Mouse (Mus musculus) embryonic facial prominence, embryonic 10.5 days (tissue): ENCODE data around the gene Klhl5. TPM values are rescaled to one million over a fixed set of nuclear protein-coding genes. Genes with fewer than 3 reads are reported as not detected.

Experiments used
- DNase-seq: peaks from one replicate; pipeline ENCODE4 v3.0.0-alpha.2; 2017; ENCODE audit warnings: low spot score
- H3K27ac ChIP-seq: fragments of 300-500 bp; sonication (generic); replicated peaks from 2 replicates; pipeline ENCODE4 v1.5.1; 2016; ENCODE audit warnings: mild to moderate bottlenecking
- H3K27me3 ChIP-seq: fragments of 300-500 bp; sonication (generic); replicated peaks from 2 replicates; pipeline ENCODE4 v1.6.1; 2016; ENCODE audit warnings: low read depth, mild to moderate bottlenecking; ENCODE audit not compliant: poor library complexity, severe bottlenecking
- H3K36me3 ChIP-seq: fragments of 300-500 bp; sonication (generic); replicated peaks from 2 replicates; pipeline ENCODE4 v1.6.1; 2016; ENCODE audit warnings: mild to moderate bottlenecking, moderate library complexity
- H3K4me1 ChIP-seq: fragments of 300-500 bp; sonication (generic); 2 replicates; pipeline ENCODE4 v1.6.1; 2016
- H3K4me3 ChIP-seq: fragments of 300-500 bp; sonication (generic); 2 replicates; pipeline ENCODE4 v1.5.1; 2016; ENCODE audit warnings: mild to moderate bottlenecking, moderate library complexity
- H3K9me3 ChIP-seq: fragments of 300-500 bp; sonication (generic); 2 replicates; pipeline ENCODE4 v1.6.1; 2016; ENCODE audit warnings: mild to moderate bottlenecking
- WGBS: fragments of 180-500 bp; shearing (Covaris S2); methylation state at CpG from one replicate; pipeline ENCODE4 v1.1.7; 2016; 5-methylcytosine and 5-hydroxymethylcytosine counted together
- polyA plus RNA-seq: library from polyadenylated mRNA; unstranded; fragments of >200 nt; fragmentation: Nextera tagmentation; extraction: Ambion mirVana; gene quantifications from 2 replicates; pipeline ENCODE4 v1.2.1, GENCODE M21; 2016

Klhl5 gene
- polyA plus RNA-seq, 1 experiment from 2014 or later: 10.4 TPM

DNA sequence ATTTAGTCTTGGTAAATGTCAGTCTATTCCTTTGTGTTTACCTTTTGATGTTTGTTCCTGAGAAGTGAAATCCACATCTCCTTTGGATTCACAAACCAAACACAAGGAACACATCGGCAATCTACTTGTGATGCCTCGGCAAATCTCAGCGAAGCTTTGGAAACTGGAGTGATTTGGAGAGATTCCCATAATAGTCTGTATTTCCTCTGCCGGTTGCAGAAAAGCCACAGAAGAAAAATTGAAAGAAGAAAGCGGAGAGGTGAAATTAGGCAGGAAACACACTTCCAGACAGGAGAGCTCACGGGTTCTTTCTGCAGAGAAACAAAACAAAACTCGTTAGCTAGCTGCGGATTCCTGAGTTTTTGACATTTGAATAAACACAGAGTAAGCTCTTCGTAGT is 27.5 kb upstream of the Klhl5 start:
- DNase-seq: no peak
- no peak overlapping the region for H3K27ac ChIP-seq
- H3K9me3 ChIP-seq: no peaks in the 10 kb centered on the region
- no peak overlapping the region for H3K4me3 ChIP-seq
- no peaks in the 10 kb centered on the region for H3K27me3 ChIP-seq
- no peaks in the 10 kb centered on the region for H3K4me1 ChIP-seq
- H3K36me3 ChIP-seq: no peaks in the 10 kb centered on the region
- WGBS: 73% methylated on average over 9 of the region's 9 CpGs

DNA sequence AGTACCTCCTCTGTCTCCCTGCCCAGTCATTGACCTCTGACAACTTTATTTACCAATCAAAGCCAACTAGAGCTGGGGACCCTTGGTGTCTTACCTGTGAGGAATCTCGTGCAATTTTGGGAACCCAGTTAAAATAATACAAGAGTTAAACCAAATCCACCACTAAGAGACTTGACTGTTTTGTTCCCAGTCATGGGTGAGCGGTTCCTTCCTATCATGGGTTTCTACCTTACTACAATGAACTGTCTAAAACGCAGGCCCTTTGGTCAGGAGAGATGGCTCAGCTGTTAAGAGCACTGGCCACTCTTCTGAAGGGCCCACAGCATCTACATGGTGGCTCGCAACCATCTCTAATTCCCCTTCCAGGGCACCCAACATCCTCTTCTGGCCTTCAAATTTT is 25.5 kb upstream of the Klhl5 start:
- no peaks in the 10 kb centered on the region for H3K27me3 ChIP-seq
- H3K9me3 ChIP-seq: no peaks in the 10 kb centered on the region
- H3K4me1 ChIP-seq: no peaks in the 10 kb centered on the region
- H3K4me3 ChIP-seq: no peak overlapping the region
- H3K27ac ChIP-seq: no peak overlapping the region
- no peak for DNase-seq
- H3K36me3 ChIP-seq: no peaks in the 10 kb centered on the region
- WGBS: 80% methylated on average over 4 of the region's 4 CpGs

DNA sequence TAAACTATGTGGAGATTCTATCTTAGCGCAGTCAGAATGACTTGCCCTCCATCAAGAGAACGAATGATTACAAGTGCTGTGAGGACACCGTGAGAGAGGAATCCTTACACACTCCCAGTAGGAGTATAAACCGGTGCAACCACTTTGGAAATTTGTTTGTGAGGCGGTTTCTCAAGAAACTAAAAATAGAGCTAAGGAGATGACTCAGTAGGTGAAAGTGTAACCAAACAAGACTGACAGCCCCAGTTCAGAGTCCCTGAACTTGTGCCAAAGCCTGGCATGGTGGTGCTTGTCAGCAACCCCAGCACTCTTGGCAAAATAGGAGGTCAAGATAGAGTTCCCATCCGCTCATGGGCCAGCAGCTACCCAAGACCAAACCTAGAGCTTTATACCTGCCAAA is 20.8 kb upstream of the Klhl5 start:
- WGBS: 89% methylated on average over 6 of the region's 6 CpGs
- no peaks in the 10 kb centered on the region for H3K36me3 ChIP-seq
- H3K27me3 ChIP-seq: no peaks in the 10 kb centered on the region
- no peak for DNase-seq
- no peaks in the 10 kb centered on the region for H3K9me3 ChIP-seq
- H3K4me1 ChIP-seq: no peaks in the 10 kb centered on the region
- no peak overlapping the region for H3K4me3 ChIP-seq
- H3K27ac ChIP-seq: no peak overlapping the region

DNA sequence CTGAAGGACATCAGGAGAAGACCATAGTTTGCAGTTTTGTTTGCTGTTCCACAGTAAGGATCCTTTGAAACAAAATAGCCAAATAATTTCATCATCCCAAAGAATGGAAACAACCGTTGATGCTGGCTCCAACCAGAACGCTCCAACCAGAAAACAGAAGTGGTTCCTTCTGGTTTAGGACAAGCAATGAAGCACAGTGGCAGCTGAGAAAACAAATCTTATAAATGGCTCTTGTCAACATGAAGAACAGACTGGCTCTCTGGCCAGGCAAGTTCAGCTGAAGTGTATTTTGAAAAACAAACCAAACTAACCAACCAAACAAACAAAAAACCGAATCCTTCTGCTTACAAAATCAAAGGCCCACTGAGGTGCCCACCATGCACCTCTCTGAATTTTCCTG is 17.6 kb upstream of the Klhl5 start:
- no peaks in the 10 kb centered on the region for H3K27me3 ChIP-seq
- 0 out of 2 replicates have a peak, but pooled peaks cover 6% of the 10 kb centered on the region for H3K4me1 ChIP-seq
- no peak overlapping the region for H3K27ac ChIP-seq
- no peaks in the 10 kb centered on the region for H3K36me3 ChIP-seq
- H3K4me3 ChIP-seq: no peak overlapping the region
- WGBS: 62% methylated on average over 3 of the region's 3 CpGs
- H3K9me3 ChIP-seq: no peaks in the 10 kb centered on the region
- DNase-seq: no peak

DNA sequence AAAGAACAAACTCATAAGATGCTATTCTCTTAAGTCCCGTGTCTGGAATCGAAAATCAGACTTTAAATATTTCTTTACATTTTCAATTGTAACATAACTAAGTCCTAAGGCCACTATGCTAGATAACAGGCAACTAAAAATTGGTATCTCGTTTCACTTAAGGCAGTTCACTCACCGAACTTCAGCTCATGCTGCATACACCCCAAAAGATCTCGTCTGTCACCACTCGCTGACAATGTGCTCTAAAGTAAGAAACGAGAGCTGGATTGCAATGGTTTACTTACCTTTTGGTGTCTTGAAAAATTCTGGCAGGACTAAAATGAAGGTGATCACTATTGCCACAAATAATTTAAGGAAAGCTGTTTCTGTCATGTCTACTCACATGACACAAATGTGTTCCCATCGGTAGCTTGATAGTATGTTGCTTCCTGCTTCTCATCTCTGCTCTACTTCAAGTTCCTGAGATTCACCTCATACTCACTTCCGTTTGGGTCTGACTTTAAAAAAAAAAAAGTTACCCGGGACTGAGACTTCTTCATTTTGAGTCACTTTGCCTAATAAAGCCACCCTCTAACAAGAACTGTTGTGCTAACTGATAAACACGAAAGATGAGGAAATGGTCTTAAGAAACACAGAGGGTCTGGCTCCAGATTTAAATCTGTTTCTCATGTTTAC is 16.0 kb upstream of the Klhl5 start:
- Histone ChIP-seq H3K4me3 (no peak overlapping the region), H3K27ac (no peak overlapping the region), H3K9me3 (no peaks in the 10 kb centered on the region), H3K36me3 (no peaks in the 10 kb centered on the region), H3K27me3 (no peaks in the 10 kb centered on the region), H3K4me1 (0 out of 2 replicates have a peak, but pooled peaks cover 6% of the 10 kb centered on the region)
- 76% methylated on average over 11 of the region's 11 CpGs for WGBS
- DNase-seq: no peak

DNA sequence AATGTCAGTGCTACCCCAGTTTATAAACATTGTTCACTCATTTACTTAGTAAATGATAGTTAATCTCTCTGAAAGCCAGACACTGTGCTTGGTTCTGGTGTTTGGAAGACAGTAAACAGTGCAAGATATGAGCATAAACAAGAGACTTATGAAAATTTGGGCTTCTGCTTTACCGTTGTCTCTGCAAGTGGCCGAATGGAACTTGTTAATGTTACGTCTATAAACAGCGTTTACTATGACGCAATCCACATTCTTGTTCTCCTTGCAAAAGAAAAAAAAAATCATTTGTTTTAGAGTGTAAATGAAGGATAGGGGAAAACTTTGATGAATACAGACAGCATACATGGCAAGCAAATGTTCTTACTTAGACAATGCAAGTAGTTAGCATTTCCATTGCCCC is 15.4 kb upstream of the Klhl5 start, which contains the start of gene Tmem156:
Gene Tmem156 (minus strand): TSS at position 212 of the 400 bp plus-strand sequence.
- DNase-seq: no peak
- H3K27ac ChIP-seq: no peak within 1 kb of the TSS
- no peaks in the 10 kb centered on the region for H3K36me3 ChIP-seq
- H3K9me3 ChIP-seq: no peaks in the 10 kb centered on the region
- 0 out of 2 replicates have a peak, but pooled peaks cover 6% of the 10 kb centered on the region for H3K4me1 ChIP-seq
- no peaks in the 10 kb centered on the region for H3K27me3 ChIP-seq
- H3K4me3 ChIP-seq: no peak within 1 kb of the TSS
- 87% methylated on average over 5 of the region's 5 CpGs for WGBS

DNA sequence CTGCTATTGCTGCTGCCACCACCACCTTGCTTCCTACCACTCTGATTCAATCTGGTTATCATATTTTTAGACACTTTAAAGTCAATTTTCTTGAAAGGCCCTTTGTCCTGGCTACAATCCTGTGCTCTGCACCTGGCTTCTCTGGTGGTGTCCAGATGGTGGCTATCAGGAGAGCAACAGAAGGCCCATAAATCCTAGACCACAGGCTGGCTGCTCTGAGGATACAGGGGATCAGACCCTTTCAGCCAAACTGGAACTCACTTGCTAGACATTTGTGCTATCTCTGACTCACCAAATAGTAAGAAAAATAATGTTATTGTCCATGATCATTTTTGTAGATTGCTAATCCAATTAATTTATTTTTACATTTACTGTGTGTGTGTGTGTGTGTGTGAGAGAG is 13.6 kb upstream of the Klhl5 start:
- H3K36me3 ChIP-seq: no peaks in the 10 kb centered on the region
- no peak for DNase-seq
- no peaks in the 10 kb centered on the region for H3K27me3 ChIP-seq
- H3K4me1 ChIP-seq: 0 out of 2 replicates have a peak, but pooled peaks cover 6% of the 10 kb centered on the region
- no peak overlapping the region for H3K4me3 ChIP-seq
- H3K27ac ChIP-seq: no peak overlapping the region
- no peaks in the 10 kb centered on the region for H3K9me3 ChIP-seq

DNA sequence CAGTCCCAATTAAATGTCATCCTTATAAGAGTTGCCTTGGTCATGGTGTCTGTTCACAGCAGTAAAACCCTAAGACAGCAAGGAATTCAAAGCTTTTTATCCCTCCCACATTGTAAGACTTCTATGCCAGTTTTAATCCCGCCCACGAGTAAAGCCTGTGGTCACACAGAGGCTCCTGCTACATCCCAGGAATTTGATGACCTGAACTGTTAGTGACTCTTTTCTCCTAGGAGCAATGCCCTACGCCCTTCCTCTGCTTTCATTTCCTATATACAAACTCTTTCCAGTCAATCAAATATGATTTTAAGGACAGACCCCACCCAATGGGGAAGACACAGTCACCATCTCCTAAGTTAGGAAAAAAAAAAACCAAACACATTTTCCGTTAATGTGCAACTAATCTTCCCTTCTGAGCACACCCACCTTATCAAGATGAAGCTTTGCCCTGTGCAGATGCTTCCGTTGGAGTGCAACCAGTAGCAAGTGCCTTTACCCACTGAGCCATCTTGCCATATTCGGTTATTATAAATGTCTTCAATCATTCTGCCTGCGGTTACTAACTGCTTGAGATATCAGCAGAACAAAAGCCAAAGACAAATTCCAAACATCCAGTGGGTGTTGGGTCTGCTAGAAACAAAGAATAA is 12.3 kb upstream of the Klhl5 start:
- no peaks in the 10 kb centered on the region for H3K36me3 ChIP-seq
- no peak overlapping the region for H3K27ac ChIP-seq
- H3K4me3 ChIP-seq: no peak overlapping the region
- WGBS: 87% methylated on average over 7 of the region's 7 CpGs
- DNase-seq: no peak
- peaks cover 8% of the 10 kb centered on the region; the same call in 1 of the 2 replicates for H3K4me1 ChIP-seq
- no peaks in the 10 kb centered on the region for H3K27me3 ChIP-seq
- H3K9me3 ChIP-seq: no peaks in the 10 kb centered on the region

DNA sequence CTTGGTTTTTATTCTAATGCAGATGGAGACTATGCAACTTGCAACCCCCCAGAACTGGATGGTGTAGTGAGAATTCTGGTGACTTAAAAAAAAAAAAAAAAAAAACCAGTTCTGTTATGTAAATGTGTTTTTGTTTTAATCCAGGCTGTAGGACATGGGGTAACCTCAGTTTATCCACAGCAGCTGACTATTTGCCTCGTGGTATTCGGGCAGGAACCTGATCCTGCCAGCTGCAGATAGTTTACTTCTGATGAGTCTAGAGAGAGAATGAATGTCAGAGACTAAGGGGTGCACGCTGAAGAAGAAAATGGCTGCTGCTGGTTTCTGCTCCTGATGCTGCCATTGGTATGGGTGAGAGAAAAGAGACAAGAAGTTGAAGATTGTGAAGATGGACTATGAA is 11.3 kb upstream of the Klhl5 start:
- Histone ChIP-seq H3K27ac (no peak overlapping the region), H3K9me3 (no peaks in the 10 kb centered on the region), H3K36me3 (no peaks in the 10 kb centered on the region), H3K4me1 (peaks cover 9% of the 10 kb centered on the region; the same call in 1 of the 2 replicates), H3K27me3 (no peaks in the 10 kb centered on the region), H3K4me3 (no peak overlapping the region)
- DNase-seq: no peak
- 74% methylated on average over 3 of the region's 3 CpGs for WGBS

DNA sequence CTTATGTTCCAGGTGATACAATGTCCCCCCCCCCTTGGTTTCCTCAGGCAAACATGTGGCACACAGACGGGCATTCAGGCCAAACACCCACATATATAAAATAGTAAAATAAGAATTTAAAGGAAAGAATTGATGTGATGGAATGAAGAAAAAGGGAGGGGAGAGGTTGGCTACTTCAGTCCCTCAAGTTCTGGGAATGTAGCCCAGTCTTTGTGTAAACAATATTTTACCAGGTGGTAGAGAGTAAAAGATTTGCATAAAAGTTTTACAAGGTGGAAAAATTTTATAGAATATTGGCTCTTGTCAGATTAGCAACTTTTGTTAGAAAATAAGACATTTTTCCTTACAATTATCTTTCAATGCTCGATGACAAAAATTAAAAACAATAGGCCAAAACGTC is 10.5 kb upstream of the Klhl5 start:
- no peak for DNase-seq
- H3K27me3 ChIP-seq: no peaks in the 10 kb centered on the region
- no peaks in the 10 kb centered on the region for H3K36me3 ChIP-seq
- no peak overlapping the region for H3K27ac ChIP-seq
- H3K4me3 ChIP-seq: no peak overlapping the region
- H3K9me3 ChIP-seq: no peaks in the 10 kb centered on the region
- peaks cover 9% of the 10 kb centered on the region; the same call in 1 of the 2 replicates for H3K4me1 ChIP-seq
- WGBS: 78% methylated on average over 3 of the region's 3 CpGs

DNA sequence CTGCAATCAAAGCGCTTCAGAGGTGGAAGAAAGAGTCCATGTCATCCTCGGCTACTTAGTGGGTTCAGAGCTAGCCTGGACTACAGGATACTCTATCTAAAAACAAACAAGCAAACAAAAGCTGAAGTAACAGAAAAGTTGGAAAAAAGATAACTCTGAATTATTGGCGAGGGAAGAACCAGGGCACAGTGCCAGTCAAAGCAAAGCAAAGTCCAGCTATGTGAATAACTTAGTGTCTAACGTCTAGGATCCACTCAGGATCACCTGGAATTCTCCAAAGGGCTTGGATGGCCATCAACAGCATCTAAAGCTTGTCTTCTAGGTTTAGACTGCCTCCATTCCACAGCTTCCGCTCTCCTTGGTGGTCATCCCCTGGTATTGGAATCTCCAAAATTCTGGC is 9.9 kb upstream of the Klhl5 start:
- 91% methylated on average over 5 of the region's 5 CpGs for WGBS
- Histone ChIP-seq H3K4me1 (peaks cover 5% of the 10 kb centered on the region; the same call in 1 of the 2 replicates), H3K27me3 (no peaks in the 10 kb centered on the region), H3K4me3 (no peak overlapping the region), H3K27ac (no peak overlapping the region), H3K9me3 (no peaks in the 10 kb centered on the region), H3K36me3 (no peaks in the 10 kb centered on the region)
- no peak for DNase-seq

DNA sequence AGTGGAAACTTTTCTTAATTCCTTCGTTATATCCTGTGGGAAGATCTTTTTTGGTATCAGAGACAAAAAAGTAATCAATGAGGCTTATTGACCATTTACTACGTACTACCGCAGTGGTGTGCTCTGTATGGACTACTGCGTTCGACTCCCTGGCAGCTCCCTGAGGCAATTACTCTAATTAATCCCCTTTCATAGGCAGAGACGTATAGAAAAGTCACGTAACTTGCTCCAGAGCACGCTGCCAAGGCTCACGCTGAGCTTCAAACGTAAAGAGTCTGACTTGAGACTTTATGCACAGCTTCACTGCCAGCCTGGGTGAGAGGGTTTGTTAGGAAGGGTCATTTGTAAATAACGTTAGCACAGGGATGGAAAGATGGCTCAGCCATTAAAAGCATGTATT is 7.3 kb upstream of the Klhl5 start:
- Histone ChIP-seq H3K9me3 (no peaks in the 10 kb centered on the region), H3K27me3 (no peaks in the 10 kb centered on the region), H3K36me3 (no peaks in the 10 kb centered on the region), H3K27ac (no peak overlapping the region), H3K4me3 (no peak overlapping the region), H3K4me1 (peaks cover 5% of the 10 kb centered on the region; the same call in 1 of the 2 replicates)
- WGBS: 51% methylated on average over 11 of the region's 11 CpGs
- DNase-seq: no peak

DNA sequence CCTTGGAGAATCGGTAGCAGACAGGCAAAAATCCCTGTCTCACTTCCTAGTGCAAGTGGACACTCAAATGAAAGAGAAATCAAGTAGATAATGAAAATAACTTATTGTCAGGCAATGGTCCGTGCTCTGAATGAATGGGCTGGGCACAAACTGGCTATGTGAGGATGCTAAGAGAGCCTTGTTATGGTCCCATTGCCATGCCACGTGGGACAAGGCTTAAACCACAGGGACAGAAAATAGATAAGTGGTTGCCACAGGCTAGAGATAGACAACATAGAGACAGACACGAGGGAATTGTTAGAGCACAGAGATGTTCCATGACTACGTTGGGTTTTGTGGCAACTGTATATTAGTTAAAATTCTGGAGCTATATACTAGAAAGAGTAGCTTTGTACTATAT is 6.1 kb upstream of the Klhl5 start:
- H3K4me1 ChIP-seq: peaks cover 5% of the 10 kb centered on the region; the same call in 1 of the 2 replicates
- WGBS: 87% methylated on average over 5 of the region's 5 CpGs
- H3K36me3 ChIP-seq: no peaks in the 10 kb centered on the region
- no peak overlapping the region for H3K27ac ChIP-seq
- no peak for DNase-seq
- no peaks in the 10 kb centered on the region for H3K9me3 ChIP-seq
- H3K27me3 ChIP-seq: no peaks in the 10 kb centered on the region
- no peak overlapping the region for H3K4me3 ChIP-seq
